Mouse (Mus musculus) frontal cortex, postnatal 10 days (tissue): ENCODE data around the gene Sh3d21.
"Not testable (repeated sequence)": the region's sequence is repeated elsewhere in the genome, so short reads cannot be mapped to it uniquely, and the experiment has no call there.

Source experiments
- DNase-seq, 2 experiments: peaks; one replicate each; pipeline ENCODE4 v3.0.0; 2022; ENCODE audit warnings: low spot score in 2 of 2, mixed read lengths in 1 of 2

Sh3d21 gene

GRCm38 (mm10) chr4:126163067-126163659 is at the start of gene Sh3d21:
Gene Sh3d21 (minus strand): TSS chr4:126163491.
- DNase-seq = no peak

DNA sequence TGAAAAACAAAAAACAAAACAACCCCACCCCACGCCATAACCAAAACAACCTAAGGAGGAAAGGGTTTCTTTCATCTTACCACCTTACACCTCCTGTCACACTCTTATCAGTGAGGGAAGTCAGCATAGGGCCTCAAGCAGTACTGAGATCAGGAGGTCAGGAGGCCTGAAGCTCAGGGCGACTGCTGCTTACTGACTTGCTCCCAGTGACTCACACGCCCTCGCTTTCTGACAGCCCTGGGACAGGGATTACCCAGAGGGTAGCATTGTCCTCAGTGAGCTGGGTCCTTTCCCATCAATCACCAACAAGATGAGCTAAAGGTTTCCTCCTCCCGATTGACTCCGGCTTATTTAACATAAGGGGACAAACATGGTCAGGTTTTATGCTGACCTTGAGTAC is 43.8 kb upstream of the Sh3d21 start:
- no peak for DNase-seq

DNA sequence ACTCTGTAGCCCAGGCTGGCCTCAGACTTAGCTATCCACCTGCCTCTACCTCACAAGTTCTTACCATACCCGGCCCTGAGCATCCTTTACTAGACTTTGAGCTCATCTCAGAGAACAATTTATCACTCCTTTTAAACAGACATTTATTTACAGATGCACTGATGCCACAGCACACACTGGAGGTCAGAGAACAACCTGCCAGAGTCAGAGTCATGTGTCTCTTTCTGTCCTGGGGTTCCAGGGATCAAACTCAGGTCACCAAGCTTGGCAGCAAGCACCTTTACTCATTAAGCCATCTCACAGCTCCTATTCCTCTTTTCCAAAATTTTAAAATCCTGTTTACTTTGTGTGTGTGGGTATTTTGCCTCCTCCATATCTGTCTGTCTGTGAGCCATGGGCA is 42.1 kb upstream of the Sh3d21 start:
- no peak for DNase-seq

DNA sequence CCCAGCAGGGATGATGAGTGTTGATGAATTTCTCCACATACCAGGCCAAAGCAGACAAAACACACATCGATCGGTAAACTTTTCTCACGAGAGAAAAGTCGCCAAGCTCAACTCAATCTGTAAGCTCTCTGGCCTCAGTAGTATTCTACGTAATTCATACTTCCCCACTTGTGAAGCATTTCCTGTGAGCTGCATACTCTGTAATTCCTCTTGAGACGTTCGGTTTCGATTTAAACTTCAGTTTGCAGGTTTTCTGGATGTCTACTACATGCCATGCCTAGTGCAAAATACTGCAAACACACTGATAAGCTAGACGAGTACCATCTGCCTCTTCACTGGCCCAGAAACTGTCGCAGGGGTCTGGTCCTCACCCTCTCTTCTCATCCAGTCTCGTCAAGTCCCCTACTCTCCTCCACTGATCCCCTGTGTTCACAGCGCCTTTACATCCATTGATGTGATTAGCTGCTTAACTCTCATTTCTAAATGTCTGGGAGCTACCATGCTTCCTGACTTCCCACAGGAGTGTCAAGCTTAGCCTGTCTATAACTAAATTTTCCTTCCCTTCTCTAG is 41.5 kb upstream of the Sh3d21 start:
- DNase-seq = no peak

DNA sequence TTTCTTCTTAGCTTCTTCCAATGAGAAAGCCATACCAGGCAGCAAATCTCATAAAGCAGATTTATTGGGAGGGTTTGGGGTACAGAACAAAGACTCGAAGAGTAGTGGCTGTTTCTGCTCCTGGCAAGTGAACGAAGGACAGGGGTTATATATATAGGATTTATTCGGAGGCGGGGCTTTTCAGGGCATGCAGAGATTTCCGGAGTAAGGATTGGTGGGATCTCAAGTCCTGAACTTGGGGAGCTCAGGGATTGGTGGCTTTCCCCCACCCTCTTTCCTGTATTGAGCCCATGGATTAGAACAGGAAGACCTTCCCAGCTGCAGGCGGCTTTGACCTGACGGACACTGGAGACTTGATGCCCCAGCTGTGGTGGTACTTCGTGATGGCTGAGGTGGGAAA is 40.7 kb upstream of the Sh3d21 start:
- DNase-seq = no peak

DNA sequence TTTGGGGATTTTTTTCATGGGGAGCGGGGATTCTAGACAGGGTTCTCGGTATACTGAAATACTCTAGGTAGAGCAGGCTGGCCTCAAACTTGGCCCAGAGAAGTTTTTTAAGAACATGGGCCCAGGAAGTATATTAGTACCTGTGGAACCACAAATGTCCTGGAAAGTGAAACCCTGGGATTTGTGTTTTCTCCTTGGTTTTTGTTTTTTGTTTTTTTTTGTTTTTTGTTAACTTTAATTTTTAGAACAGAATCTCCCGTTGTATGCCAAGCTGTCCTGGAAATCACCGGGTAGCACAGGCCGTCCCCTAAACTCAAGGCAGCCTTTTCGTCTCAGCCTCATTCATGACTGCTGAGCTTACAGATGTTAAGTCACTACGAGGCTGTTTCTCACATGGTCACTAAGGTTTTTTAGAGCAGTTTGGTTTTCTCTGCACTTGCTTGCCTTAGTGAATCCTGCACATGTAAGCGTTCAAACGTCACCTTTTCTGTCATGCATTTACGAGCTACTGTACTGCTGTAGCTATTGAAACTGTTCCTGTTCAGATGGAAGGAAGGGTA is 40.1 kb upstream of the Sh3d21 start:
- no peak for DNase-seq

DNA sequence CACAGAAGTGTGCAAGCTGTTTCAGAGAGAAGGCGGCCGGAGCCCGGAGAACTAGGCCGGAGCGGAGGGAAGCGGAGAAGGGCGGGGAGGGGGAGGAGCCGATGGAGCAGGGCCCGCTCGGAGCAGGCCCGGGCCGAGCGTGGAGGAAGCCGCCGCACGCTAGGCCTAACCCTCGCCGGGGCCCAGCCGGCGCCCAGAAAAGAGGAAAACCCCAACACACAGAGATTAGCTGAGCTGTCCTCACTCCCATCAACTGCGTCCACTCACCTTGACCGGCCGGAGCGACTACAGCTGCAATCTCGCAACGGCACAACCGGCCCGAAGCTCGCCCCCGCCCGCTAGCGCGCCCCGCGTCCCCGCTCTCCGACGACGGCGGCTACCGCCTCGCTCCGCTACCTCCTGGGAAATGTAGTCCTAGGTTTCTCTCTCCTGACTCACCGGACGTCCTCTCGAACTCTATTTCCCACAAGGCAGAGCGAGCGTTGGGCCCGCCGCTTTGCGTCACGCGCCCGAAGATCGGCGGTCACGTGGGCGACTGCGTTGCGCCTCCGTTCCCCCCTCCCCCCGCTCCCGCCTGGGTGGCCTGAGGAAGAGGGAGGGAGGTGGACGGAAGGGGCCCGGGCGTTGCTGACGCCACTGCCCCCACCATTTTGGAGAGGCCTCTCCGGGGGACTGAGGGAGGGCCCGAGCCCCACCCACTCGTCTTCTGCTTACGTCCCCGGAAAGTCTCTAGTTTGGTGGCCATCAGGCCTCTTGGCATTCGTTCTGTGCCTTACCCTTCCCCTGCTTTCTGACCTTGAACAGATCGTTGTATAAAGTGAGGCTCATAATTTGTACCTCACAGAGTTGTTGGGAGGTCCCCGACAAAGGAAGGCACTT is 39.3 kb upstream of the Sh3d21 start, which contains the start of gene Thrap3:
Gene Thrap3 (minus strand): TSS at position 458 of the 879 bp plus-strand sequence.
- DNase-seq = peak; percentile 98

DNA sequence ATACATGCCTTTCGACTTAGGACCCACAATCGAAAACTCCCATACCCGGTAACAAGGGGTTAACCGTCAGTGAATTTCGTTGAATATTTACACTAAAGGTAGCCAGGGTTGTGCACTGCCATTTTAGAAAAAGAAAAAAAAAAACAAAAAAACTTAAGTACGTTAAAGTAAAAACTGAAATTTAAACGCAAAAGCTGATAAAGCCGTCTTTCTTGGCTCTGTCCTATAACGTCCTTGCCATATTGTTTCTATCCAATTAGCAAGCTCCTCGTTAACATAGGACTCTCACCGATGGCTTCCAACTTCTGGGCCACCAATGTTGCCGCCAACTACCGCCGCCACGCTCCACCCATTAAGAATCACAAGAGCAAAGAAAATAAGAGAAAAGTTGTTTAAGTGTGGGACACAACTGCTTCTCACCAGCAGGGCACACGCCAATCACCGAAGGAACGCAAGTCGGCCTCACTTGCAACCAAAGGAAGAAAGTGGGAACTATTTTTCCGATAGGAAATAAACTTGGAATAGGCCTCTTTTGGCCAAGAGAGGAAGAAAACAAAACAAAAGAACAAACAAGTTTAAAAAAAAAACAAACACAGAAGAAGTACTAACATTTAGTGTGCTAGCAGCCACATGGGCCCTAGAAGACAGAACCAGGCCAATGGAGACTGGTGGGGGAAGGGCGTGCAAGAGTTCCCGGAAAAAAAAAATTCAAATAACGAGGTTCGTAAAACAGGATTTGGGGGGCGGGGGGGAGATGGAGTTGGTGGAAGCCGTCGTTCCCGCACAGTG is 38.4 kb upstream of the Sh3d21 start:
- DNase-seq = peak; percentile 33 to 35

DNA sequence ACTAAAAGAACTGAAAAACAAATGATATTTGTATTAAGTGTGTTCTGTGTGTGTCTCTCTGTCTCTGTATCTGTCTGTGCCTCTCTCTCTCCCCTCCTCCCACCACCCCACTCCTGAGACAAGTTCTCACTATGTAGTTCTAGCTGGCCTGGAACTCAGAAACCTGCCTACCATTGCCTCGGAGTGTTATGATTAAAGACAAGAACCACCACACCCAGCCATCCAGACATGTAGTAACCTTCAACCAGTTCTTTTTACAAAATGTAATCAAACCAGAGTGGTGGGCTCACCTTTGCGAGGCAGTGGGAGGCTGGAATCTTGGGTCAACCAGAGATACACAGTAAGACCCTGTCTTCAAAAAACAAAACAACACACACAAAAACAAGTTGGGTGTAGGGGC is 37.4 kb upstream of the Sh3d21 start:
- no peak for DNase-seq

GRCm38 (mm10) chr4:126200036-126200435 is 36.7 kb upstream of the Sh3d21 start:
- no peak for DNase-seq

- no peak for DNase-seq
Measured at GRCm38 (mm10) chr4:126199556-126199955, 36.3 kb upstream of the Sh3d21 start.

GRCm38 (mm10) chr4:126197485-126197884 is 34.2 kb upstream of the Sh3d21 start:
- no peak for DNase-seq

- no peak for DNase-seq
Measured at GRCm38 (mm10) chr4:126194916-126195315, 31.6 kb upstream of the Sh3d21 start.

- DNase-seq = no peak
Measured at GRCm38 (mm10) chr4:126194216-126194615, 30.9 kb upstream of the Sh3d21 start.

- DNase-seq = no peak
Measured at GRCm38 (mm10) chr4:126190636-126191035, 27.3 kb upstream of the Sh3d21 start.

GRCm38 (mm10) chr4:126187096-126187495 is 23.8 kb upstream of the Sh3d21 start:
- DNase-seq = no peak

DNA sequence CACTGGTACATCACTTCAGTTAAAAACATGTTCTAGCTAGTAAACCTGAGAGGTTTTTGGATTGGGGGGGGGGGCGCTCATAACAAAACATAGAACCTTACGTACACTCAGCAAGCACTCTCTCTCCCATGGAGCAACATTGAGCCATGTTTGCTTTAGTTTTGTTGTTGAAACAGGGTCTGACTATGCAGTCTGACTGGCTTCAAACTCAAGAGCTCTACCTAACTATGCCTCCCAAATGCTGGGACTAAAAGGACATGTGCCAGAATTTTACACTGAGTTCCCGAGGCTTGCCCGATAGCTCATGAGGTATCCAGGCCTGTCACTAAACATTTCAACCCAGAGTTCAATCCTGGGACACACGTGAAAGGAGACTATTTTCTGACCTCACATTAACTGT is 19.7 kb upstream of the Sh3d21 start:
- DNase-seq = no peak

- no peak for DNase-seq
Measured at GRCm38 (mm10) chr4:126181170-126181957, 18.1 kb upstream of the Sh3d21 start.

DNA sequence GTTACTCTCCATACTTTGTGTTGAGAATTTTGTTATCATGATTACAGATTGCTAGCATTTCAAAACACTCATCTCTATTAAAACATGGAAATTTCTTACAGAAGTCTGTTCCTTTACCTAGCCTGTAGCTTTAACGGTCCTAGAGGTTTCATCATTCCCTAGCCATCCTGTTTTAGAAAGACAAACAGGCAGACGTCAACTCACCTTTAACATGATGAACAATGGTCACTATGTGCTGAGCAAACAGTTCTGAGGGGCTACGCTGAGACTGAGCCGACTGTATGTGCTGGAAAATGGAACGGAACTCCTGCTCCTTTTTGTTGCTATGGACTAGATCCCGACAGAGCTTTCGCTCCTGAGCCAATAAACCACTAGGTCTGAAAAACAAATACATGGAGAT is 12.7 kb upstream of the Sh3d21 start:
- DNase-seq = not testable (repeated sequence)

DNA sequence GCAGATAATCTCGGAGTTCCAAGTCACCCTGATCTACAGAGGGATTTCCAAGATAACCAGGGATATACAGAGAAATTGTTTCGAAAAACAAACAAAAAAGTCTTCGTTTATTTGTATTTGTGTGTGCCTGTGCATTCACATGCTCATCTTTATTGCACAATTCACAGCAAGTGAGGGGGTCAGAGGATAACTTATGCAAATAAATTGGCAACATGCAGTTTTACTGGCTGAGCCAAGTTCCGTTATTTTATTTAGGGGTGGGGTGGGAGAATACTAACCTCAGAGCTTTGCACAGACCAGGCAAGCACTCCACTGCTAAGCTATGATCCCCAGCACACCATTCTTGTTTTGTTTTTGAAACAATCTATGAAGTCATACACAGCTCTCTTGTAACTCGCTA is 10.5 kb upstream of the Sh3d21 start:
- DNase-seq = no peak

- DNase-seq = not testable (repeated sequence)
Measured at GRCm38 (mm10) chr4:126170737-126171136, 7.4 kb upstream of the Sh3d21 start.
